Mouse (Mus musculus) liver, embryonic 14.5 days (tissue): ENCODE measurements at regions not wholly inside any gene's neighbourhood (a gene's known extent, or its start where the extent isn't known, plus 50 kb on each side); places are given as distances from the start of the nearest gene placed in this dataset.

Source experiments
- CTCF ChIP-seq: IDR thresholded peaks from 2 replicates; pipeline ENCODE4 v1.5.1; 2016; ENCODE audit warnings: antibody characterized with exemption, low read depth, control low read depth
- EP300 ChIP-seq: IDR thresholded peaks from 2 replicates; pipeline ENCODE4 v1.6.1; 2016; ENCODE audit warnings: antibody characterized with exemption, low read depth

DNA sequence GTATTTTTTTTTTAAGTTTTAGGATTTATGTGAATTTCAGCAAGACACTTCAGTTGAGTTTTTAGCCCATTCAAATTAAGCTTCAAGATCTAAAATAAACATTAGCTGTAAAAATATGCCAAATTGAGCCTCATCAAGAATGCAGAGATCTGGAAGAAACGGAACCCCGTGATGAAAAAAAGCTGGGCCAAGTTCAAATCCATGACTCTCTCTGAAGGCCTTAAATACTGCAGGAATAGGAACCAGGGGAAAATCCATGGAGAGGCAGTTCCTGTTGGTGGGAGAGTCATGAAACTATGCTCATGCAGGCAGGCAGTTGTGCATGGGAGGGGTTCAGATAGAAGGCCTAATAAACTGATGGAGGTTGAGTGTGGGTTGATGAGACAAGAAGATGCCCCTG is 430.9 kb downstream of the Nbas start:
- TF ChIP-seq CTCF (no peak), EP300 (no peak)
